Mouse (Mus musculus): ENCODE results near the gene Srm. TPM values are rescaled to one million over a fixed set of nuclear protein-coding genes. Genes with fewer than 3 reads are reported as not detected.

The Srm gene
- polyA plus RNA-seq (2012; rRNA removed), result 53.5 and 61.4 TPM in 2 replicates

GRCm38 (mm10) chr4:148591171-148591630 is at the start of gene Srm:
TSS of gene Srm (plus strand) at chr4:148591503.

GRCm38 (mm10) chr4:148558297-148559000 is 32.9 kb upstream of the Srm start, which contains the start of gene Exosc10:
TSS of gene Exosc10 (plus strand) at chr4:148558429.

DNA sequence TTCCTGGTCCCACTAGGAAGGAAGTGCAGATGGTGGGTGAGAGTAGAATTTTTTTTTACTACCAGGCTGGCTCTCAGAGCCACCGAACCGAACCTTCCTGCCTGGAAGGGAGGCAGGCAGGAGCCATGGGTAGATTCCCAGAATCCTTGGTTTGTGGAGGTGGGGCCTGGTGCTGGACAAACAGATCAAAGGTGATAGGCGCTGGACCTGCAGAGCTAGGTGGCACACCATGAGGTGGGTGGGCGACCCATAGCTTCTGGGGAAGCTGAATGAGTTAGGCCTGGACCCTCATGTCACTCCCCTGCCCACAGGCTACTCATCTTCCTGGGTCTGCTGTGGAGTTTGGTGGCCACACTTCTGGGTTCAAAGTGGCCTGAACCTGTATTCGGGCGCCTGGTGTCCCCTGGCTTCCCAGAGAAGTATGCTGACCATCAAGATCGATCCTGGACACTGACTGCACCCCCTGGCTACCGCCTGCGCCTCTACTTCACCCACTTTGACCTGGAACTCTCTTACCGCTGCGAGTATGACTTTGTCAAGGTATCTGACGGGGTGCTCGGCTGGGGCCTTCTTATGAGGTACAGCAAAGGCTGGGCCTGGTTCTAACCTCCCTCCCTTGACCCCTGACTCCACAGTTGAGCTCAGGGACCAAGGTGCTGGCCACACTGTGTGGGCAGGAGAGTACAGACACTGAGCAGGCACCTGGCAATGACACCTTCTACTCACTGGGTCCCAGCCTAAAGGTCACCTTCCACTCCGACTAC is 11.2 kb downstream of the Srm start, which contains the start of gene Masp2:
Masp2 (plus strand) TSS at position 198 of the 764 bp plus-strand sequence.

GRCm38 (mm10) chr4:148626623-148627185 is 35.4 kb downstream of the Srm start, which contains the start of gene Tardbp:
TSS of gene Tardbp (minus strand) at chr4:148627019.

DNA sequence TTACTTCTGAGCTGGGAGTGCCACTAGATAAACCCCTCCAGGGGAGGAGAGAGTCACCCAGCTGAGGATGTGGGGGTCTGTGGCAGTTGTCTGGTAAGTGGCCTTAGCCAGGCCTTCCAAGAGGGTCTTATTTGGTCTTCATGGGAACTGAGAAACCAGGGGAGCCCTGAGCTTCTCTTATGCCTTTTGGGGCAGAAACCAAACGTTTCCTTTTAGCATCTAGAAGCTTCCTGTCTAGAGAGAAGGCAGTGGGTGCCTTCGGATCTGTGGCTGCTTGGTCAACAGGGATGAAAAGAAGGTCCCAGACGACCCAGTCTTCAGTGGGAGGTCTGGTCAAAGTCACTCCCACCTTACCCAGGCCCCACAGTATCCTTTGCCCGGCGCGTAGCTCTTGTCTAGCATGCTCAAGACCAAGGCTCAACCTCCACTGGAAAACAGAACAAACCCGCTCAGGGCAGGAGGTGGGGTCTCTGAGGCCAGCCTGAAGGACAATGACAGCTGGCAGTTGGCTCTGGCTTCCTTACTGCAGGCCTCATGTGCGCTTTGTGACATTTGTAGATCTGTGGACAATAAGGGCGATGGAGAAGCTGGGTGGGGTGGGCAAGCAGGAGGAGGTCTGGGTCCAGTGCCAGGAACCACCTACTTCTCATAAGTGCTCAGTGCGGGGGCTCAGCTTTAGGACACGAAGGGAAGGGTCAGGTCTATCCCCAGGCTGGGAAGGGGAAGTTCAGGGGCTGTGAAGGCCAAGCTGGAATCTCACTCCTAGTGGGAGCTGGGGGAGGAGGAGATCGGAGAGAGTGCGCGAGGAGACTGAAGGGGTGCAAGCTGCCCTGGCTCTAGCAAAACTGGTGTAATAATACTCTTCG is 52.2 kb downstream of the Srm start, which contains the start of gene Gm572:
Gm572 (plus strand) TSS at position 27 of the 866 bp plus-strand sequence.

Other genes starting within 250 kb of the Srm start
- 7.2 and 7.6 TPM in 2 replicates for gene Ubiad1, start 146.7 kb upstream of the Srm start, polyA plus RNA-seq (2012; rRNA removed)
- gene Mtor, start 142.9 kb upstream of the Srm start, polyA plus RNA-seq (2012; rRNA removed), result 6.3 and 7.8 TPM in 2 replicates
- gene Angptl7, start 91.0 kb upstream of the Srm start, polyA plus RNA-seq (2012; rRNA removed), result 0.65 and 0.82 TPM in 2 replicates
- 13.6 and 14.8 TPM in 2 replicates for gene Exosc10, start 33.1 kb upstream of the Srm start, polyA plus RNA-seq (2012; rRNA removed)
- gene Masp2, start 11.1 kb downstream of the Srm start, polyA plus RNA-seq (2012; rRNA removed), result 114 and 124 TPM in 2 replicates
- gene Tardbp, start 35.5 kb downstream of the Srm start, polyA plus RNA-seq (2012; rRNA removed), result 212 and 234 TPM in 2 replicates
- gene Gm572, start 51.8 kb downstream of the Srm start, polyA plus RNA-seq (2012; rRNA removed), result not detected in 2 replicates
- gene Casz1, start 212.9 kb downstream of the Srm start, polyA plus RNA-seq (2012; rRNA removed), result 0.49 and 0.63 TPM in 2 replicates

Data from liver, embryonic 18 days (tissue).